Mouse (Mus musculus) cerebellum, adult (tissue): ENCODE measurements around the gene Eif3f.
A peak's percentile ranks its signal among the peaks of the same experiment; 100 is the strongest.

ENCODE experiments used
- ATAC-seq: cut with Nextera tagmentation; 2 replicates; pipeline ENCODE4 v1.9.2; 2017; ENCODE audit warnings: mild to moderate bottlenecking, moderate library complexity, mixed read lengths; ENCODE audit not compliant: insufficient number of reproducible peaks, low FRiP score, low TSS enrichment

Gene Eif3f

GRCm38 (mm10) chr7:108965968-108966367 lies 31.8 kb downstream of the Eif3f start:
- no peak for ATAC-seq

GRCm38 (mm10) chr7:108966742-108967362 lies 32.6 kb downstream of the Eif3f start:
- peak; percentile 79 for ATAC-seq

- no peak for ATAC-seq
These were observed 34.0 kb downstream of the Eif3f start for GRCm38 (mm10) chr7:108968201-108968600.

- peak; percentile 74 for ATAC-seq
These were observed 38.1 kb downstream of the Eif3f start for GRCm38 (mm10) chr7:108972273-108972672.

GRCm38 (mm10) chr7:108985934-108986708 lies 51.9 kb downstream of the Eif3f start:
- no peak for ATAC-seq

- ATAC-seq = no peak
These were observed 57.0 kb downstream of the Eif3f start for GRCm38 (mm10) chr7:108991207-108991606.
